Mouse (Mus musculus): ENCODE measurements around the gene Slc25a34. TPM values are rescaled to one million over a fixed set of nuclear protein-coding genes. Genes with fewer than 3 reads are reported as not detected.

Slc25a34 gene
- polyA plus RNA-seq, 1 experiment from 2014 or later = not detected

DNA sequence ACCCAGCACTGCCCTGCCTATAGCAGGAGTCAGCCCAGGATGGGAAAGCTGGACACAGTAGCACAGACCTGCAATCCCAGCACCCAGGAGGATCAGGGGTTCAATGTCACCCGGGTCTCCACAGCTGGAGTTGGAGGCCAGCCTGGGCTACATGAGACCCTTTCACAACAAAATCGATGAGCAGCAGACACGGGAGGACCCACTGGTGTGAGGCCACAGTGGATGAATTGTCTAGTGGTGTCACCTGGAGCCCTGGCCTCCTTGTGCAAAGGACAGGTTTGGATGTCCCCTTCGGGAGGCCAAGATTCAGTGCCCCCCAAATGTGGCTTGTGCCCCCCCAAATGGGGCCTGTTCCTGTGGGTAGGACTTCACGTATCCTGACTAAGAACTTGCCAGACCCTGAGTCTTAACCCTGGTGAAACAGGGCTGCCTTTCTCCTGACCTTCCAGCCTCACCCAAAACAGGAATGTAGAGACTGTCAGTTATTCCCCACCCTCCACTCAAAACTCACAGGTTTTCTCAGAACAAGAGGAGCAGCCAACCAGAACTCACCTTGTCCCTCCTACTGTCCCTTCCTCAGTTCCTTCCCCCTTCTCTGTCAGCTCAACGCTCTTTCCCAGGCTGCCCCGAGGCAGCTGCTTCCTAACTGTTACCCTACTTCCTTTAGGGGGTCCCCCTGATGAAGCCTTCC lies 50.8 kb downstream of the Slc25a34 start:
- Histone ChIP-seq H3K9ac (ENCODE audit: low read length) (no peak overlapping the region), H3K9me3 (ENCODE audit: control insufficient read depth, low read length) (no peaks in the 10 kb centered on the region), H3K4me1 (ENCODE audit: control insufficient read depth, insufficient read depth, low read length) (no peaks in the 10 kb centered on the region), H3K4me2 (ENCODE audit: low read depth) (no peak overlapping the region), H3K27me3 (ENCODE audit: control insufficient read depth, insufficient read depth, low read length) (no peaks in the 10 kb centered on the region), H3K27ac (ENCODE audit: low read depth, low read length) (no peak overlapping the region), H3K4me3 (ENCODE audit: low read depth, low read length) (no peak overlapping the region), H3K36me3 (ENCODE audit: control insufficient read depth, insufficient read depth, low read length) (no peaks in the 10 kb centered on the region; the same call in 1 of the 2 replicates)
- ATAC-seq (ENCODE audit: insufficient read depth, low FRiP score, low TSS enrichment) (no peak), DNase-seq (ENCODE audit: low spot score) (no peak)
- 86% methylated on average over 7 of the region's 7 CpGs for WGBS

DNA sequence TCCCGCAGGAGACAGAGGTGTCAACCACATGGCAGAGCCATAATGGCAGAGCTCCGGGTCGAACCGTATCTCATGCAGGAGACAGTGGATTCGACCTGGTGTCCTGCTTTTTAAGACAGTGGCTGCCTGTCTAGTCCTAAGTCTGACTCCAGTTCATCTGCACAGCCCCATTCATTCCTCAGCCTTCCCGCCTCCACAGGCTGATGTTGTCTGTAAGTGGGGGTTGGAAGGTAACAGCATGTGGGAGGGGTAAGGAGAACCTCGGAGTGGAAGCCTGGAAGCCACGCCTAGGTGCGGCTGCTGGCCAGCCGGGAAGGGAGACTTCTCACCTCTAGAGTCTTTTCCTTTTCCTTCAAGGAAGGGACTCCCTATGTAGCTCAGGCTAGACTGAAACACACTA lies 51.7 kb downstream of the Slc25a34 start:
- Histone ChIP-seq H3K9ac (ENCODE audit: low read length) (no peak overlapping the region), H3K27me3 (ENCODE audit: control insufficient read depth, insufficient read depth, low read length) (no peaks in the 10 kb centered on the region), H3K4me3 (ENCODE audit: low read depth, low read length) (no peak overlapping the region), H3K4me2 (ENCODE audit: low read depth) (no peak overlapping the region), H3K4me1 (ENCODE audit: control insufficient read depth, insufficient read depth, low read length) (no peaks in the 10 kb centered on the region), H3K9me3 (ENCODE audit: control insufficient read depth, low read length) (no peaks in the 10 kb centered on the region), H3K36me3 (ENCODE audit: control insufficient read depth, insufficient read depth, low read length) (no peaks in the 10 kb centered on the region), H3K27ac (ENCODE audit: low read depth, low read length) (no peak overlapping the region)
- DNase-seq (ENCODE audit: low spot score) = no peak
- no peak for ATAC-seq (ENCODE audit: insufficient read depth, low FRiP score, low TSS enrichment)
- 59% methylated on average over 10 of the region's 10 CpGs for WGBS

DNA sequence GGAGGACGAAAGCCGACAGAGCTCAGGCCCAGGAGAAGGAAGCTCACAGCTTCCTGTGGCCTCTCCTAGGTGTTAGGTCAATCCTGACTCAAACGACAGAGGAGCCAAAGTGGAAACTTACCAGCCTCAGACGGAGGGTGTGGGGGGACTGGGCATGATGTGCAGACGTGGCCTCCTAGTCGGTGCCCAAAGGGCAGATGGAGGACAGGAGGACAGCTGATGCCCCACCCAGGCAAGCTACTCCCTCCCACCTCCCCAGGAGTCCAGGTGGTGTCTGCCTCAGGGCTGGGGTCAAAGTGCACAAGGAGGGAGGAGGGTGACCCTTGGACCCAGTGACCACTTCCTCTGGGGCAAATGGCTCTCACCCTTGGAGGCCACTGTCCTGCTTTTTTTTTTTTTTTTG lies 52.3 kb downstream of the Slc25a34 start:
- Histone ChIP-seq H3K27me3 (ENCODE audit: control insufficient read depth, insufficient read depth, low read length) (no peaks in the 10 kb centered on the region), H3K9me3 (ENCODE audit: control insufficient read depth, low read length) (no peaks in the 10 kb centered on the region), H3K4me1 (ENCODE audit: control insufficient read depth, insufficient read depth, low read length) (no peaks in the 10 kb centered on the region), H3K9ac (ENCODE audit: low read length) (no peak overlapping the region), H3K4me3 (ENCODE audit: low read depth, low read length) (no peak overlapping the region), H3K27ac (ENCODE audit: low read depth, low read length) (no peak overlapping the region), H3K4me2 (ENCODE audit: low read depth) (no peak overlapping the region), H3K36me3 (ENCODE audit: control insufficient read depth, insufficient read depth, low read length) (no peaks in the 10 kb centered on the region)
- DNase-seq (ENCODE audit: low spot score) (no peak), ATAC-seq (ENCODE audit: insufficient read depth, low FRiP score, low TSS enrichment) (no peak)
- 61% methylated on average over 6 of the region's 6 CpGs for WGBS

DNA sequence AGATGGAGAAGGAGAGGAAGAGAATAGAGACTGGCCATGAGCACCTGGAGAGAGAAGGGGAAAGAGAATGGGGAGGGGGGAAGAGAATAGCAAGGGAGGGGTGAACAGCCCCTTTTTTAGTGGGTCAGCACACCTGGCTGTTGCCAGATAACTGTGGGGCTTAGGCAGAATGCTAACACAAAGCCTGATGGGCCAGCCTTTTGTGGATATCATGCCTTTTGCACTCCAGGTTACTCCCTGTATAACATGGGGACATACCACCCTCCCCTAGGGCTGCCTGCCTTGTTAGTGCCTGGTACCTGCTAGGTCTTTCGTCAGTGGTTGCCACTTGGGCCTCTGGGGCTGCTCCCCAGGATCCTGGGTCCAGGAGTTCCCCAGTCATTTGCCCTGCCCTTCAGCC lies 52.8 kb downstream of the Slc25a34 start:
- Histone ChIP-seq H3K4me3 (ENCODE audit: low read depth, low read length) (no peak overlapping the region), H3K9me3 (ENCODE audit: control insufficient read depth, low read length) (no peaks in the 10 kb centered on the region), H3K9ac (ENCODE audit: low read length) (no peak overlapping the region), H3K27ac (ENCODE audit: low read depth, low read length) (no peak overlapping the region), H3K27me3 (ENCODE audit: control insufficient read depth, insufficient read depth, low read length) (no peaks in the 10 kb centered on the region), H3K4me2 (ENCODE audit: low read depth) (no peak overlapping the region), H3K4me1 (ENCODE audit: control insufficient read depth, insufficient read depth, low read length) (no peaks in the 10 kb centered on the region), H3K36me3 (ENCODE audit: control insufficient read depth, insufficient read depth, low read length) (no peaks in the 10 kb centered on the region)
- whole genome bisulfite sequencing = 83% methylated on average over 1 of the region's 1 CpGs
- no peak for DNase-seq (ENCODE audit: low spot score)
- ATAC-seq (ENCODE audit: insufficient read depth, low FRiP score, low TSS enrichment) = no peak

DNA sequence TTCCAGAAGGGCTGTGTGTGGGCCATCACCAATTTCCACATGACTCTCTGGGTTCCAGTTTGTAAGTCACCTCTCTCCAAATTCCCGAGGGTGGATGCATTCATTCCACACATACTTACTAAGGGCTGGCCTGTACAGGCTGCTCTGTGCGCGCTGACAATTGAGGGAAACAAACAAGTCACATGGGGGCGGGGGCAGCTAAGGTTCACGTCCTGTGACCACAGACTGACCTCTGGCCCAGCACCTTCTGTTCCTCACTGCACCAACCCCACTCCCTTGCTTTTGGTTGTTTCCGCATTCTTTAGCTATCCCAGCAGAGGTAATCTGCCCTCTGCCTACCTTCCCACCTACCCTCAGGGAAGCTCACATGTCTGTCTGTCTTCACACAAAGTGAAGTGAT lies 53.6 kb downstream of the Slc25a34 start:
- Histone ChIP-seq H3K4me3 (ENCODE audit: low read depth, low read length) (no peak overlapping the region), H3K27ac (ENCODE audit: low read depth, low read length) (no peak overlapping the region), H3K9ac (ENCODE audit: low read length) (no peak overlapping the region), H3K9me3 (ENCODE audit: control insufficient read depth, low read length) (no peaks in the 10 kb centered on the region), H3K36me3 (ENCODE audit: control insufficient read depth, insufficient read depth, low read length) (no peaks in the 10 kb centered on the region), H3K27me3 (ENCODE audit: control insufficient read depth, insufficient read depth, low read length) (no peaks in the 10 kb centered on the region), H3K4me2 (ENCODE audit: low read depth) (no peak overlapping the region), H3K4me1 (ENCODE audit: control insufficient read depth, insufficient read depth, low read length) (no peaks in the 10 kb centered on the region)
- WGBS = 55% methylated on average over 6 of the region's 6 CpGs
- ATAC-seq (ENCODE audit: insufficient read depth, low FRiP score, low TSS enrichment) (no peak), DNase-seq (ENCODE audit: low spot score) (no peak)

DNA sequence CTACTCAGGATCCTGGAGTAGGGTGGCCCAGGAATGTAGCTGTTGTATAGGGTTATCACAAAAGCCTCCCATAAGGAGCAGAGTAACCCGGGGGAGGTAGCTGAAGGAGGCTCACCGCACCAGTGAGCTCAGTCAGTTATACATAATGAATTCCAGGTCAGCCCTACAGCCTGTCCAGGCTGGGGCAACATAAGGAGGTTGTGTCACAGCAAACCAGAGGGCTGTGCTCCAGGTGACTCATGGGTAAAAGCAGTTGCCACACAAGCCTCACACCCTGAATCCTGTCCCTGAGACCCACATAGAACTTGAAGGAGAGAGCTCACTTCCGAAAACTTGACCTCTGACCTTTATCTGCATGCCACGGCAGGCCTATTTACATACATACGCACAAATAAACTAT lies 54.7 kb downstream of the Slc25a34 start:
- no peaks in the 10 kb centered on the region for H3K36me3 ChIP-seq (ENCODE audit: control insufficient read depth, insufficient read depth, low read length)
- H3K27ac ChIP-seq (ENCODE audit: low read depth, low read length) = no peak overlapping the region
- H3K27me3 ChIP-seq (ENCODE audit: control insufficient read depth, insufficient read depth, low read length) = no peaks in the 10 kb centered on the region
- H3K4me3 ChIP-seq (ENCODE audit: low read depth, low read length) = no peak overlapping the region
- H3K4me1 ChIP-seq (ENCODE audit: control insufficient read depth, insufficient read depth, low read length) = no peaks in the 10 kb centered on the region
- no peak overlapping the region for H3K9ac ChIP-seq (ENCODE audit: low read length)
- no peak for ATAC-seq (ENCODE audit: insufficient read depth, low FRiP score, low TSS enrichment)
- 93% methylated on average over 5 of the region's 5 CpGs for WGBS
- no peaks in the 10 kb centered on the region for H3K9me3 ChIP-seq (ENCODE audit: control insufficient read depth, low read length)
- DNase-seq (ENCODE audit: low spot score) = no peak
- no peak overlapping the region for H3K4me2 ChIP-seq (ENCODE audit: low read depth)

Other genes with a start within 250 kb of the Slc25a34 start
- gene Clcnka, start 225.1 kb downstream of the Slc25a34 start, polyA plus RNA-seq (2014; fragmentation: Nextera tagmentation; extraction: Ambion mirVana) = 0.09 TPM in 1 of 2 replicates, not detected in the other
- not detected in 2 replicates for gene Clcnkb, start 207.8 kb downstream of the Slc25a34 start, polyA plus RNA-seq (2014; fragmentation: Nextera tagmentation; extraction: Ambion mirVana)
- 0.11 TPM in 1 of 2 replicates, not detected in the other for gene Hspb7, start 203.0 kb downstream of the Slc25a34 start, polyA plus RNA-seq (2014; fragmentation: Nextera tagmentation; extraction: Ambion mirVana)
- gene Srarp, start 187.7 kb downstream of the Slc25a34 start, polyA plus RNA-seq (2014; fragmentation: Nextera tagmentation; extraction: Ambion mirVana) = not detected in 2 replicates
- gene Zbtb17, start 179.2 kb downstream of the Slc25a34 start, polyA plus RNA-seq (2014; fragmentation: Nextera tagmentation; extraction: Ambion mirVana) = 46.5 and 48.0 TPM in 2 replicates
- 13.9 and 16.2 TPM in 2 replicates for gene Spen, start 85.2 kb downstream of the Slc25a34 start, polyA plus RNA-seq (2014; fragmentation: Nextera tagmentation; extraction: Ambion mirVana)
- 31.5 and 34.9 TPM in 2 replicates for gene Fblim1, start 17.7 kb downstream of the Slc25a34 start, polyA plus RNA-seq (2014; fragmentation: Nextera tagmentation; extraction: Ambion mirVana)
- gene Tmem82, start 5.2 kb downstream of the Slc25a34 start, polyA plus RNA-seq (2014; fragmentation: Nextera tagmentation; extraction: Ambion mirVana) = 0.50 and 0.61 TPM in 2 replicates
- gene Plekhm2, start 41.1 kb upstream of the Slc25a34 start, polyA plus RNA-seq (2014; fragmentation: Nextera tagmentation; extraction: Ambion mirVana) = 3.4 and 3.6 TPM in 2 replicates
- not detected in 2 replicates for gene Rsc1a1, start 61.8 kb upstream of the Slc25a34 start, polyA plus RNA-seq (2014; fragmentation: Nextera tagmentation; extraction: Ambion mirVana)
- gene Ddi2, start 99.6 kb upstream of the Slc25a34 start, polyA plus RNA-seq (2014; fragmentation: Nextera tagmentation; extraction: Ambion mirVana) = 23.0 and 25.7 TPM in 2 replicates
- 0.18 TPM in 1 of 2 replicates, not detected in the other for gene Agmat, start 122.9 kb upstream of the Slc25a34 start, polyA plus RNA-seq (2014; fragmentation: Nextera tagmentation; extraction: Ambion mirVana)
- 5.4 and 5.8 TPM in 2 replicates for gene Dnajc16, start 167.1 kb upstream of the Slc25a34 start, polyA plus RNA-seq (2014; fragmentation: Nextera tagmentation; extraction: Ambion mirVana)
- 19.3 and 21.7 TPM in 2 replicates for gene Casp9, start 169.8 kb upstream of the Slc25a34 start, polyA plus RNA-seq (2014; fragmentation: Nextera tagmentation; extraction: Ambion mirVana)
- not detected in 2 replicates for gene Cela2a, start 202.3 kb upstream of the Slc25a34 start, polyA plus RNA-seq (2014; fragmentation: Nextera tagmentation; extraction: Ambion mirVana)
- gene Ctrc, start 222.5 kb upstream of the Slc25a34 start, polyA plus RNA-seq (2014; fragmentation: Nextera tagmentation; extraction: Ambion mirVana) = not detected in 2 replicates

Data from neural tube, embryonic 11.5 days (tissue).